Mouse (Mus musculus) kidney, postnatal 0 days (tissue): Measurements from ENCODE around the gene Serpinb1a. TPM values are rescaled to one million over a fixed set of nuclear protein-coding genes. Genes with fewer than 3 reads are reported as not detected.
"Not testable (repeated sequence)": the region's sequence is repeated elsewhere in the genome, so short reads cannot be mapped to it uniquely, and the experiment has no call there.

ENCODE experiments used
- ATAC-seq: fragments of 200-750 bp; cut with Nextera tagmentation; replicated peaks from 2 replicates; pipeline ENCODE4 v1.8.0; 2017; ENCODE audit warnings: low read depth, moderate number of reproducible peaks, moderate TSS enrichment, moderate library complexity; ENCODE audit not compliant: low FRiP score
- DNase-seq: peaks from one replicate; pipeline ENCODE4 v3.0.0-alpha.2; 2016; ENCODE audit warnings: low spot score
- H3K27ac ChIP-seq: fragments of 300-500 bp; sonication (generic); 2 replicates; pipeline ENCODE4 v1.5.1; 2014; ENCODE audit warnings: mild to moderate bottlenecking
- H3K27me3 ChIP-seq: fragments of 300-500 bp; sonication (generic); 2 replicates; pipeline ENCODE4 v1.6.1; 2014; ENCODE audit warnings: low read length, mixed read lengths; ENCODE audit not compliant: insufficient read depth
- H3K36me3 ChIP-seq: fragments of 300-500 bp; sonication (generic); 2 replicates; pipeline ENCODE4 v1.6.1; 2014; ENCODE audit warnings: low read length, mixed read lengths; ENCODE audit not compliant: insufficient read depth
- H3K4me1 ChIP-seq: fragments of 300-500 bp; sonication (generic); replicated peaks from 2 replicates; pipeline ENCODE4 v1.6.1; 2014; ENCODE audit warnings: antibody characterized with exemption, low read length, mixed read lengths; ENCODE audit not compliant: insufficient read depth
- H3K4me2 ChIP-seq: fragments of 300-500 bp; sonication (generic); 2 replicates; pipeline ENCODE4 v1.6.1; 2014; ENCODE audit warnings: mild to moderate bottlenecking, low read length, moderate library complexity, mixed read lengths
- H3K4me3 ChIP-seq: fragments of 300-500 bp; sonication (generic); replicated peaks from 2 replicates; pipeline ENCODE4 v1.5.1; 2014; ENCODE audit warnings: low read depth, low read length
- H3K9ac ChIP-seq: fragments of 300-500 bp; sonication (generic); 2 replicates; pipeline ENCODE4 v1.6.1; 2014; ENCODE audit warnings: low read depth, low read length
- H3K9me3 ChIP-seq: fragments of 300-500 bp; sonication (generic); replicated peaks from 2 replicates; pipeline ENCODE4 v1.6.1; 2016; ENCODE audit warnings: low read length, inconsistent platforms, mixed read lengths
- CTCF ChIP-seq: IDR thresholded peaks from 2 replicates; pipeline ENCODE4 v1.5.1; 2016; ENCODE audit warnings: antibody characterized with exemption, low read depth, mild to moderate bottlenecking, moderate library complexity
- WGBS: fragments of 180-500 bp; shearing (Covaris S2); extraction: QIAGEN DNeasy Blood & Tissue Kit; methylation state at CpG from one replicate; pipeline ENCODE4 v1.1.7; 2014; 5-methylcytosine and 5-hydroxymethylcytosine counted together
- polyA plus RNA-seq: library from polyadenylated mRNA; unstranded; fragments of >200 nt; fragmentation: Nextera tagmentation; extraction: Ambion mirVana; gene quantifications from 2 replicates; pipeline ENCODE4 v1.2.1, GENCODE M21; 2015

The Serpinb1a gene
- polyA plus RNA-seq, result 18.5 and 18.7 TPM in 2 replicates

DNA sequence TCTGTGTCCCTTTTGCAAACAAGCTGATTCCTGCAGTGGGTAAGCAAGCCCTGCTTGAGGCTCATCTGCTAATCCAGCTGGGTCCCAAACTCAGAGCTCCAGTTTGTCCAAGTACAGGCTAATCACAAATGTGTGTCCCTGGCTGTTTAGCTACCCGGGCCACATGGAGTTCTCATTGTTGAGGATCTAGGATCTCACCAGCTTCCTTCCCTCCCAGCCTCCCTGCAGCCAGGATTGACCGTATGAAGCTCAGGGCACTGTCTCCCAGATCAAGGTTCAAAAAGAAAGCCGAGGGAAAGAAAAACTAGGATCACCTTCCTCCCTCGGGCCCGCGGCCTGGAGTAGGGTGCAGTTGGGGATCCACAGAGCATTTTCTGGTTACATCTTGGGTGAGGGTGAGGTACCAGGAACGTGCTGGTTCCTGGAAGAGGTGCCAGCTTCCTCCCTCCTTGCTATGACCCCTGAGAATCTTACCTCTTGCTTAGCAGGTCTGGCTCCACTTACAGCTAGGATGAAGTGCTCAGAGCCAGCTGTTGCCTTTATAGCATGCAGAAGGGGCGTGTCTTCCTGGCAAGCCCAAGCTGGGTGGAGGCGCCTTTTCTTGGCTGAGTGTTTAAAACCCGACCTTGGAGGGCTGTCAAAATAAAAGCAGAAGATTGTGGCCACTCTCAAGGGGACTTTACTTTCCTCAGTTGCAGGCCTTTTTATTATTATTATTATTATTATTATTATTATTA lies at the start of gene Serpinb1a:
Gene Serpinb1a (minus strand): TSS at position 518 of the 737 bp plus-strand sequence.
- no peak for TF ChIP-seq CTCF
- Histone ChIP-seq H3K36me3 (no peaks in the 10 kb centered on the region), H3K4me1 (peaks cover 10% of the 10 kb centered on the region; the same call in 1 of the 2 replicates), H3K9ac (no peak within 1 kb of the TSS), H3K4me2 (peak within 1 kb of the TSS; percentile 42), H3K9me3 (no peaks in the 10 kb centered on the region), H3K27ac (no peak within 1 kb of the TSS), H3K27me3 (no peaks in the 10 kb centered on the region), H3K4me3 (no peak within 1 kb of the TSS)
- DNase-seq (peak; percentile 76), ATAC-seq (peak; percentile 54; the same call in 1 of the 2 replicates)
- WGBS, result 41% methylated on average over 10 of the region's 10 CpGs

DNA sequence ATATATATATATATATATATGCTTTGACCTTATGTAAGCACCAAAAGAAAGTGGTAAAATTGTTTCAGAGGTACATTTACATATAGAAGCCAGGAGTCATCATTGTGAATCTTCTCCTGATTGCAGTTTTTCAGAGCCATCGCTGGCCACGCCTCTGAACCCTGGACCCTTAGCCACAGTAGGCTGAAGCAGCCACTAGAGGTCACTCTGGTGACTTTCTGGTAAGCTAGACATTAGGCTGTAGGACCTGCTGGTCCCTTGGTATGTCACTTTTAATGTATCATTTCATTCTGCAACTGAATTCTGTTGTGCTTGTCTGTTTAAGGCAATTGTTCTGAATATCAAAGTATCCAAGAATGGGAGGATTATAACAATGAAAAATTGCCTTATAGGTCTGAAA lies 49.7 kb upstream of the Serpinb1a start:
- DNase-seq (peak; percentile 62), ATAC-seq (no peak)
- 21% methylated on average over 2 of the region's 2 CpGs for WGBS
- H3K4me1 ChIP-seq, result no peaks in the 10 kb centered on the region
- H3K9ac ChIP-seq, result no peak overlapping the region
- H3K4me3 ChIP-seq, result no peak overlapping the region
- H3K27ac ChIP-seq, result no peak overlapping the region
- H3K36me3 ChIP-seq, result no peaks in the 10 kb centered on the region
- H3K27me3 ChIP-seq, result no peaks in the 10 kb centered on the region
- peak; percentile 70 for TF ChIP-seq CTCF
- H3K9me3 ChIP-seq, result no peaks in the 10 kb centered on the region
- H3K4me2 ChIP-seq, result no peak overlapping the region

DNA sequence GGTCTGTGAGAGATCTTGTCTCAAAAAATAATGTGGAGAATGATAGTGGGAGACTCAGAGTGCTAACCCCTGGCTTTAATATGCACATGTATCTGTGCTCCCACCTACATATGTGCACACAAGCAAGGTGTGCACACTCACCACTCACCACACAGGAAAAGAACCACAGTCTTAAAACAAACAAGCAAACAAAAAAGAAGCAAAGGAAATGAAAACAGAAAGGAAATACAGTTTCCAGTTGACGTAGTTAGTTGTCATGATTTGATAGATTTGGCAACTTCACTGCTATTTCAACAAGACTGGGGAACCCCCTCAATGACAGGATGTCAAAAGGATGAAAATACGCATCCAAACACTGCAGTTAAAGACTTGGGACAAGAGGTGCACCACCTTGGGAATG lies 48.1 kb upstream of the Serpinb1a start:
- not testable (repeated sequence) for H3K27me3 ChIP-seq, ATAC-seq, H3K27ac ChIP-seq, DNase-seq, H3K4me1 ChIP-seq, H3K36me3 ChIP-seq, H3K9me3 ChIP-seq, H3K4me3 ChIP-seq, H3K9ac ChIP-seq, H3K4me2 ChIP-seq
- WGBS, result 82% methylated on average over 2 of the region's 2 CpGs

DNA sequence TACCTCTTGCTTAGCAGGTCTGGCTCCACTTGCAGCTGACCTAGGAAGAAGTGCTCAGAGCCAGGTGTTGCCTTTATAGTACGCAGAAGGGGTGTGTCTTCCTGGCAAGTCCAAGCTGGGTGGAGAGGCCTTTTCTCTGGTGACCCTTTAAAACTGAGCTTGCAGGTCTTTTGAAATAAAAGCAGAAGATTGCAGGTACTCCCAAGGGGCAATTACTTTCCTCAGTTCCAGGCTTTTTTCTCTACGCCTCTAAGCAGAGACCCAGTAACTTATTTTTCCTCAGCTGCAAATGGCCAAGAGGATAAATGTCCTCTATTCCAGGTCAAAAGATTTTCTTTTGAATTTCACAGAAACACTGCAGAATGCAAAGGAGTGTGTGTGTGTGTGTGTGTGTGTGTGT lies 47.1 kb upstream of the Serpinb1a start, which contains the start of gene Serpinb1c:
Gene Serpinb1c (minus strand): TSS at position 101 of the 400 bp plus-strand sequence.
- Histone ChIP-seq H3K27ac (no peak within 1 kb of the TSS), H3K9me3 (no peaks in the 10 kb centered on the region), H3K36me3 (no peaks in the 10 kb centered on the region), H3K4me2 (no peak within 1 kb of the TSS), H3K9ac (no peak within 1 kb of the TSS), H3K4me3 (no peak within 1 kb of the TSS), H3K4me1 (no peaks in the 10 kb centered on the region), H3K27me3 (no peaks in the 10 kb centered on the region)
- 83% methylated on average over 2 of the region's 2 CpGs for WGBS
- no peak for DNase-seq
- TF ChIP-seq CTCF, result no peak
- ATAC-seq, result no peak

- WGBS, result 68% methylated on average over 4 of the region's 4 CpGs
- TF ChIP-seq CTCF, result no peak
- Histone ChIP-seq H3K4me3 (no peak overlapping the region), H3K36me3 (no peaks in the 10 kb centered on the region), H3K27ac (no peak overlapping the region), H3K9ac (no peak overlapping the region), H3K4me2 (no peak overlapping the region), H3K9me3 (no peaks in the 10 kb centered on the region), H3K4me1 (no peaks in the 10 kb centered on the region), H3K27me3 (no peaks in the 10 kb centered on the region)
- ATAC-seq (no peak), DNase-seq (no peak)
Measured at GRCm38 (mm10) chr13:32896931-32897330, 45.9 kb upstream of the Serpinb1a start.

DNA sequence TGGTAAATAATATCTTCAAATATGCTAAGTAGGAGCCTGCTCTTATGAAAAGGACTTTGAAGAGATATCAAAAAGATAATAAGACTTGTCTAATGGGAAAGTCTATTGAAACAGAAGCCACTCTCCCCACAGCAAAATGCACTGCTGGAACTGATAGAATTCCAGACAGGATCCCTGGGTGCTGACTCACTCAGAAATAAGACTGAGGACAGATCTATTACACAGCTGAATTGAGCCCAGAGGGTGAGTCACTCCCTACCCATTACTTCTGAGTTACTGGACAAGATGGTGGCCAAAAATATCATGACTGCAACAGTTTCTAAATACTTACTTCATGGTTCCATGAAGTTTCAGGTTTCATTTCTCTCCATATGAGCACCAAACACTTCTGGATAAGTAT lies 33.8 kb upstream of the Serpinb1a start:
- no peaks in the 10 kb centered on the region for H3K4me1 ChIP-seq
- no peak overlapping the region for H3K9ac ChIP-seq
- H3K9me3 ChIP-seq, result no peaks in the 10 kb centered on the region
- no peaks in the 10 kb centered on the region for H3K36me3 ChIP-seq
- no peak for TF ChIP-seq CTCF
- H3K4me2 ChIP-seq, result no peak overlapping the region
- no peak overlapping the region for H3K4me3 ChIP-seq
- H3K27ac ChIP-seq, result no peak overlapping the region
- no peaks in the 10 kb centered on the region for H3K27me3 ChIP-seq
- DNase-seq, result no peak
- no peak for ATAC-seq
